Mouse (Mus musculus): ENCODE results near the gene Pnpla1.

GRCm38 (mm10) chr17:28855166-28855885, 2.9 kb upstream of the Pnpla1 start:
- no peak for TF ChIP-seq POLR2A (IDR thresholded peaks at IDR 0.05; ENCODE audit: extremely low read depth, insufficient read depth, low read length)
- TF ChIP-seq CTCF (IDR thresholded peaks at IDR 0.05; ENCODE audit: extremely low read depth, insufficient read depth, low read length): peak; percentile 21; the same call in 1 of the 2 replicates

Measured in cortical plate, adult 2 months (tissue).